Mouse (Mus musculus): ENCODE measurements around the gene Ociad2.

DNA sequence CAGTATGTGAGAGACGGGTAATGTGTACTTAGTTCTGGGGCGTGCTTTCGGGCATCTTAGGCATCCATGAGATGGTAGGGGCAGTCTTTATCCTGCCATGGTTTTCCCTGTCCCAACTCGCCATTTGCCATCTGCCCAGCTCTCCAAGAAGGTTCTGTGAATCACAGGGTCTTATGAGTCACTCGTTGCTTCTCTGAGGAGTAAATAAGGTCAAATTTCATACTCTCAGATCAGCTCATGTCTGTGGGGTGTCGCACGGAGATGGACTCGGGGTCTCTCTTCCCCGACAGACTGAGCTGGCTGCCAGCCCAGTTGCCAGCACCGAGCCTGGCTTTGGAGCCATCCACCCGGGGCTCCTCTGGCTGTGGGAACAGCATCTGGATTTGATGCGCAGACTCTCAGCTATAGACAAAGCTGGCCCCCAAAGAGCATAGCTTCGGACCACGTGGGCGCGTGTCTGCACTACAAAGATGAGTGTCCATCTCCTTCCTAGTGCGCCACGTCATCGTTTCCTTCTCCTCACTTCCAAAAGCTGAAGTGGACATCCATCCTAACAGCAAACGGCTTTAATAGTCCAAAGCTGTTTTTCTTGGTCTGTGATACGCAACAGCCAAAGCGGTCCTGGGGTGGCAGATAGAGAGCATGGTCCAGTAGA is 2.0 kb upstream of the Ociad2 start:
- TF ChIP-seq CTCF (IDR thresholded peaks at IDR 0.05) (no peak), POLR2A (IDR thresholded peaks at IDR 0.05; ENCODE audit: insufficient read depth, low read depth, low read length) (no peak), EP300 (IDR thresholded peaks at IDR 0.05; ENCODE audit: insufficient read depth, low read depth, low read length) (no peak)

Measured in heart, adult 2 months (tissue).